Mouse (Mus musculus): ENCODE data around the gene Jak1.

DNA sequence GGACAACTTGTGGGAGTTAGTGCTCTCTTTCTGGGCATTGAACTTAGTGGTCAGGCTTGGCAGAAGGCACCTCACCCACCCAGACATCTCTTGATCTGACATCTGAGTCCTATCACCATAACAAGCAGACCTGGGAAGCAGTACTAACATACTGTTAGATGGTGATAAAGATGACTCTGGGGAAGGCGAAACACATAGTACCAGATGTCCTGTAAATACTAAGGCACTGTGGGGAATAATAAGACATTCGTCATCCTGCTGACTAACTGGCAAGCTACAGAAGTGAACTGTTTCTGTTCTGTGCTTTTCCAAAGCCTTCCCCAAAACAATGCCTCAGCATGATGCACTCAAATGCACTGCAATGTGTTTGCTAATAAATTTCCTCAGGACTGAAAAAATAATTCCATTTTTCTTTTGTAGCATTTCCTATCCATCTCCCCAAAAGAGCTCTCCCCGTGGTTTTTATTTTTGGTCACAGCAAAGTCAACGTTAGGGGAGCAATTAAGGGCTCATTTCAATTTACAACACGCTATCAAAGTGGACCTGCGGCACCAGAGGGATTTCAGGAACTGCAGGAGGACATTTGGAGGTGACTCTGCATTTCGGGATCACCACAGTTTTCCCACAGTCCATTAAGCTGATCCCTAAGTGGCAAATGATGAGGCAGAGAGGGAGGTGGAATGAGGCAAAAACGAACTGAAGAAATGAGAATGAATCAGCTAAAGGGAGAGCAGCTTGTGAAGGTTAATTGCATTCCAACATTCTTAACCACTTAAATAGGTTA lies 41.2 kb upstream of the Jak1 start:
- TF ChIP-seq POLR2A (IDR thresholded peaks at IDR 0.05; ENCODE audit: insufficient read length, low read depth), result no peak
- TF ChIP-seq MAX (IDR thresholded peaks at IDR 0.05; ENCODE audit: low read depth), result no peak
- no peak for TF ChIP-seq E2F4 (IDR thresholded peaks at IDR 0.05; ENCODE audit: insufficient read depth)
